Mouse (Mus musculus): ENCODE results near the gene Edem3.

DNA sequence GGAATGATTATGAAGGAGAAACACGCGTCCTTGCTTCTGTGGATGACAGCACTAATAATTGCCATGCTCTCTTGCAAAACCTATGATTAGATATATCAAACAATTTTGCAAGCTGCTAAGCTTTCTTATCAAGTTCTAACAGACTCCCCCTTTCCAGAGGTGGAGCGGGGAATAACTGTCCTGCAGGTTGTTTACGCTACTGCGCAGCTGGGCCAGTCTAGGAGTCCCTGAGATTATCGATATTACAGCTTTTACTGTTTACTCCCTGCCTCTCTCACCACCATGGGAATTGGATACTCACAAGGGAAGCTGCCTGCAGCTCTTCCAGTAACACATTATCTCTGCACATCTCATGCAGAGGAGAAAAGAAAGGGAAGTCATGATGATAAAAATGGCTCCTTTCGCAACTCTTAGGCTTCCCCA lies 14.0 kb upstream of the Edem3 start:
- no peak for TF ChIP-seq POLR2A (IDR thresholded peaks at IDR 0.05; ENCODE audit: borderline replicate concordance, control insufficient read depth, low read depth, low read length)
- TF ChIP-seq CTCF (IDR thresholded peaks at IDR 0.05; ENCODE audit: control insufficient read depth, insufficient read depth, low read length), result no peak
